Mouse (Mus musculus) heart, postnatal 36 days (tissue): Measurements from ENCODE around the gene Pde4dip. TPM values are rescaled to one million over a fixed set of nuclear protein-coding genes. Genes with fewer than 3 reads are reported as not detected.

Experiments used
- DNase-seq, 2 experiments: peaks; one replicate each; pipeline ENCODE4 v3.0.0; 2021 to 2022
- intact Hi-C: fragments of 180-260 bp; cut with DNase I; formaldehyde crosslinking; loops from one replicate; pipeline ENCODE4 v1.15.1; 2025
- total RNA-seq, 2 experiments: library from RNA; stranded (reverse); gene quantifications; 2 replicates each; pipeline ENCODE4 v1.2.3; 2021

The Pde4dip gene
- total RNA-seq, 2 experiments from 2014 or later: 1,777 to 1,954 TPM

- no peak for DNase-seq
- intact Hi-C loops: no loop called here
Measured at GRCm38 (mm10) chr3:97901586-97901985, 13.1 kb upstream of the Pde4dip start.

- peak; percentile 90 to 91 for DNase-seq
- intact Hi-C loops: no loop called here
Measured at GRCm38 (mm10) chr3:97900516-97901490, 12.3 kb upstream of the Pde4dip start, which contains the start of gene Sec22b. Gene Sec22b (plus strand): TSS chr3:97901190.

DNA sequence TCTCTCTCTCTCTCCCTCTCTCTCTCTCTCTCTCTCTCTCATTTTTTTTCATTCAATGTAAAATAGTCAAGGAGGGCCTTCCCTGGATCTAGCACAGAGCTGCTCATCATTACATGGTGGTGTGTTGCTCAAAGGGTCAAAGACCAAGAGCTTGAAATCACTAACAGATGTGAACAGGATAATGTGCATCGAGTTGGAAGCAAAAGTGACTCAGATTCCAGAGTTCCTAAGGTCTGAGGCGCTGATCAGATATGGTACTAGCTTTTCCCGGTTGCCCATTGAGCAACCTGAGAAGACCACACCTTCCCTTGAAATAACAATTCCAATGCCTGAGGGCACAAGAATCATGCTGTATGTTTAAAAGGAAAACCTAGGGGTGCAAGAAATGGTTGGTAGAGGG is 9.9 kb upstream of the Pde4dip start:
- intact Hi-C loops: no loop called here
- DNase-seq: no peak

DNA sequence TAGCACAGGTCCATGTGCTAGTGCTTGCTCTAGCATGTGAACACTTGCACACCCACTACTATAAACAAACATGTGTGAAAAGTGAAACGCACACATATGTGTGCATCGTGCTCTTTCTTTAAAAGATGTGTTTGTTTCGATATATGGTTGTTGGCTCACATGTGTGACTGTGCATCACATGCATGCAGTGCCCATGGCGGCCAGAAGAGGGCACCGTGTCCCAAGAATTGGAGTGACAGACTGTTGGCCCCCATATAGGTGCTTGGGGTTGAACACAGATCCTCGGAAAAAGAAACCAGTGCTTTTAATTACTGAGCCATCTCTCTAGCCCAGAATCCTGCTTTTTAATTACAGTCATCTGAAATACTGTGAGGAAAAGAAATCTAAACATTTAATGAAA is 6.2 kb upstream of the Pde4dip start:
- peak in 1 of 2 experiments; percentile 24 for DNase-seq
- intact Hi-C loops: no loop called here

DNA sequence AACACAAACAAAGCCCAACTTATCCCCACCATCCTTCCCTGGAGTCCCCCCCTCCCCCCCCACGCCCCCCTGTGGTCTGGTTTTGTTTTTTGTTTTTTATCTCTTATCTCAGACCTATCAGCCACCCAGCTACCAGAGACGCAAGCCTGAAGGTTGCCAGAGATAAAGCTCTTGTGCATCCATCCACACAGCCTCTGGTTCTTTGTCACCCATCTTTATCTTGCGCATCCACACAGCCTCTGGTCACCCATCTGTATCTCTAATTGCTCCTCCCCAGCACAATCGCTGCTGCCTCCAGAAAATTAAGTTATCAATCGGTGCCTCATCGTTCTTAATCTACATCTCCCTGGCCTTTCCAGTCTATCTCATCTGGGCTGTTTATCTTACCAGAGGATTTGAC is 1.7 kb upstream of the Pde4dip start:
- intact Hi-C loops: no loop called here
- no peak for DNase-seq

DNA sequence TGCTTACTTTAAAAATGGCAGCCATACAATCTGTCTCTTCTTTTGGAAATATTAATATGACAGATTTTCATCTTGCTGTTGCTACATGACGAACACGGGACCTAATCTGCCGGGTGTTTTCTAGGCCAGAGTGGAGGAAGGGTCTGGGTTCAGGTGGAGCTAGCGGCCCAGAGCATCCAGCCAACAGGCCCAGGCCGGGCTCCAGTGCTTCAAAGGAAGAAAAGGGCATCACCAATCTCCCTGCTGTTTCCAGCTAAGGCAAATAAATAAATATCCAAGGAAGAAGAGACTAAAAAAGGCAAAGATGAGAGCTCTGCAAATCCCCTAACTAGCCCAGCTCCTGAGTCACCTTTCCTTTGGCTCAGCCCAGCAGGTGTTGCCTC is 731 bp downstream of the Pde4dip start:
- no peak for DNase-seq
- intact Hi-C loops: no loop called here

DNA sequence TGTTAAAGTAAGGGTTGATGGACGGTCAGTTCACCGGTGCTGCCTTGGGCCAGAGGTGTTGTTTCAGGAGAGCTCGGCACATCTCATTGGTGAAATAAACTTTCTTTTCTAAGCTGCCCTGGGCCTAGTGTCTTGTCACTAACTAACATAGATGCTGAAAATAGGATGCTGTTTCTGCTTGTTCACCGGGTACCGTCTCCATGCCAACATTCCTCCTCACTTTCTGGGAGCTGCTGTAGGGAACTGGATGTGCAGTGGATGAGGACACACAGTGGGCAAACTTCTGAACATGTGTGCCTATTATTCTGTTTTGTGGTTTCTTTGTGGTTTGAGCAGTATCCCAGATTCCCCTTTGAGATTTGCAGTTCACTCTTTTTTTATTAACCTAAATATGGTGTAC is 6.9 kb downstream of the Pde4dip start:
- intact Hi-C loops: no loop called here
- DNase-seq: no peak

DNA sequence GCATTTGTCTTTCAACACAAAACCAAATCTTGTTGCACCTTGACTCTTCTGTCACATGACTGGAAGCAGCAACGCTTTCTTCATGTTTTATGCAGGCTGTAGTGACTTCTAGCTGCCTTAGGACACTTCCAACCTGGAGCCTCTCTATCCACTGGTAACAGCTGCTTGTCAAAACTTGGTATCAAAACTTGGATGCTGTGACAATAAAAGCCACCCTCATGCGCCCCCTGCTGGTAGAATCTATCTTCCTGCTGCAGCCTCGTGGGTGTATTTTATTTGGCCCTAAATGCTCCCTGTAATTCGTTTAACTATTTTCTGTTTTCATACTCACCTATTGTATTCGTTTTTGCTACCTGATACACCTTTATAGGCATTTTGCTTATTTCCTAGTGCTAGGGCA is 9.3 kb downstream of the Pde4dip start:
- intact Hi-C loops: loop anchor here (1.0 to 2.0 kb wide), 2 partner anchors 112 to 199 kb away; no protein-coding TSS in a partner anchor

GRCm38 (mm10) chr3:97876259-97876658 is 12.2 kb downstream of the Pde4dip start:
- intact Hi-C loops: no loop called here
- DNase-seq: no peak

More for the DNA sequence above, 9.3 kb downstream of the Pde4dip start:
- DNase-seq: peak; percentile 78 to 83

DNA sequence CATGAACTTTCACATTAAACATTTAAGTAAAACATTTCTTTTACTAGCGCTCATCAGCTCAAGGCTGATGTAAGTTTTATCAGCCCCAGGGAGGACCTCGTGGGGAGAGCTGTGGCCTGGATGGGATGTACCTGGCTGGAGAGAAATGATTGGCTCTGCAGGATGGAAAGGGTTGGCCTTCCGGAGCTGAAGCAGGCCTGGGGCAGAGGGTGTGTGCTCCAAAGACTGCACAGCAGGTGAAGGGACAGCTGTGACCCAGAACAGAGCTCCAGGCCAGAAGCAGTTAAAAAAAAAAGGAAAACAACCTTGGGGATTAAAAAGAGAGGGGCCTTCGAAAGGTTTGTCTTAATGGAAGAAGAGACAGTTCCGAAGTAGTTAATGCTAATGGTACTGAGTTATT is 13.7 kb downstream of the Pde4dip start:
- intact Hi-C loops: no loop called here
- DNase-seq: no peak

- DNase-seq: peak; percentile 12 to 14
- intact Hi-C loops: loop anchor here (5.0 kb wide), 1 partner anchor 47 kb away; no protein-coding TSS in a partner anchor
Measured at GRCm38 (mm10) chr3:97869730-97870129, 18.8 kb downstream of the Pde4dip start.

GRCm38 (mm10) chr3:97868733-97869132 is 19.8 kb downstream of the Pde4dip start:
- peak in 1 of 2 experiments; percentile 6 for DNase-seq
- intact Hi-C loops: loop anchor here (5.0 kb wide), 1 partner anchor 46 kb away; no protein-coding TSS in a partner anchor

GRCm38 (mm10) chr3:97868024-97868689 is 20.4 kb downstream of the Pde4dip start:
- peak; percentile 65 to 66 for DNase-seq
- intact Hi-C loops: loop anchor here (5.0 kb wide), 1 partner anchor 46 kb away; no protein-coding TSS in a partner anchor

- intact Hi-C loops: loop anchor here (5.0 kb wide), 1 partner anchor 45 kb away; no protein-coding TSS in a partner anchor
- DNase-seq: peak; percentile 9 to 12
Measured at GRCm38 (mm10) chr3:97867221-97868023, 21.1 kb downstream of the Pde4dip start.

GRCm38 (mm10) chr3:97866696-97867095 is 21.8 kb downstream of the Pde4dip start:
- intact Hi-C loops: loop anchor here (5.0 kb wide), 1 partner anchor 44 kb away; no protein-coding TSS in a partner anchor

GRCm38 (mm10) chr3:97860820-97861451 is 27.6 kb downstream of the Pde4dip start:
- intact Hi-C loops: no loop called here
- no peak for DNase-seq

More at GRCm38 (mm10) chr3:97866696-97867095, 21.8 kb downstream of the Pde4dip start:
- DNase-seq: no peak

DNA sequence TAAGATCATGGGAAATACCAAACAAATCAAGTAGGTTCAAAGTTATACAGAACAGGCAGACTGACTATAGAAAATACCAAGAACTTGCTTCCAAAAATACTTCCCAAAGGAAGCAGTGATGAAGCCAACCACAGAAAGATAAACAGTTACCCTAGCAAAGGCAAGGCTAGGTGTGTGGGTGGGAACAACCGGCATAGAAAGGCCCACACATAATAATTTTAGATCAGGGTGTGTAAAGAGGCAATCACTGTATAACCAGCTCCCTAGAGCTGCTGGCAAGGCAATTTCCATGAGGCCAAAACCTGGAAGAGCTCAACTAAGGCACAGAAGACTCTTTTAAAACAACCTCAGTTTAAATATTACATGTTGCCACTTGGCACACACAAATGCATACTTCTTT is 29.1 kb downstream of the Pde4dip start:
- intact Hi-C loops: no loop called here
- no peak for DNase-seq

DNA sequence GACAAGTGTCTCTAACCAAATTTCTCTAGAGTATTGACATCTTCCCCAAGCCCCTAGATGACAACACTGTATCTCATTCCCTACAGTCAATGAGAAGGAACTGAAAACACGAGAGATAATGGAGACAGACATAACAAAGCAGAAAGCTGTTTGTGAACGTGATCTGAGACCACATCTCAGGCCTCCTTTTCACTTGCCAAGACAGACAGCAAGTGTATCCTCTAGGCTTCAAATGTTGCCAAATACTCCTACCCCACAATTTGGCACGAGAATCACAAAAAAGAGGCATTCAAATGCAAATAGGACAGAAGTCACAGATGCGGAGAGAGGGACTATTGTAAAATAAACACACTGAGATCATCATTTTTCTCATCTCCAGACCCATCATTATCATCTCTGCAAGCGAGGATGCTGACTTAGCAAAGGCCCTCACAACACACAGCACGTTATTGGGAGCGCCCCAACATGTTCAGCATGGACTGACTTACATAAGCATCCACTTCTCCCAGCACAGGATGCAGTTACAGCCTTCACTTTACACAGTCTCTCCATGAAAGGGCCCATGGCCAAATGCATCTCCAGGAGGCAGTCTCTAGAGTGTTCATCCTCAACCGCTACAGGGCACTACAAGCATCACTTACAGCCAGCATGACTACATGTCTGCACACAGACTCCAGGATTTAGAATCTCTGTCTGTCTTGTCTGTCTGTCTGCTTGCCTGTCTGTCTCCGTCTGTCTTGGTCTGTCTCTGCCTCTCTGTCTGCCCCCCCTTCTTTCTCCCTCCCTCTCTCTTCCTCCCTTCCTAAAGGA is 33.7 kb downstream of the Pde4dip start:
- no peak for DNase-seq
- intact Hi-C loops: no loop called here

GRCm38 (mm10) chr3:97851803-97852202 is 36.7 kb downstream of the Pde4dip start:
- intact Hi-C loops: no loop called here
- DNase-seq: no peak
